Mouse (Mus musculus) MEL-GATA-1-ER (cell line): ENCODE data around the gene Ccdc24.

Source experiments
- DNase-seq: peaks from one replicate; pipeline ENCODE4 v3.0.0-alpha.2; 2012; ENCODE audit warnings: low read depth; ENCODE audit errors: extremely low read depth

Ccdc24 gene

GRCm38 (mm10) chr4:117891738-117892161 is 19.4 kb upstream of the Ccdc24 start, which contains the start of gene Dph2:
TSS of gene Dph2 (minus strand) at chr4:117892032.
- peak; percentile 92 for DNase-seq

DNA sequence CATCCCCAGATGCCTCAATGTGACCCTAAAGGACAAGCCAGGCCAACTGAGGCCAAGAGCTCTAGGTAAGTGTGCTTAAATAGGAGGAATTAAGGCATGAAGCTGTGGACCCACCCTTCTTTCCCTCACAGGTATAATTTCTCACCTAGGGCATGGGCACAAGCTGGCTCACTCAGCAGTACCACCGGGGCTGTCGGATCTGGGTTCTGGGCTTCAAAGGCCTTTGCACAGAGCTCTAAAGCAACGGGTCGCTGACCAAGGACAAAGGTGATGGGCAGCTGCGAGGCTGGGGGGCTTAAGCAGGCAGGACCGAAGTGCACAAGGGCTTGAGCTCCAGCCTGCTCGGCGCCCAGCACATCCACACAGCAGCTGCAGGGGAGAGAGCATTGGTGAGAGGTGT is 18.4 kb upstream of the Ccdc24 start:
- no peak for DNase-seq

- DNase-seq = no peak
Observed at GRCm38 (mm10) chr4:117890031-117890430, 17.7 kb upstream of the Ccdc24 start.

DNA sequence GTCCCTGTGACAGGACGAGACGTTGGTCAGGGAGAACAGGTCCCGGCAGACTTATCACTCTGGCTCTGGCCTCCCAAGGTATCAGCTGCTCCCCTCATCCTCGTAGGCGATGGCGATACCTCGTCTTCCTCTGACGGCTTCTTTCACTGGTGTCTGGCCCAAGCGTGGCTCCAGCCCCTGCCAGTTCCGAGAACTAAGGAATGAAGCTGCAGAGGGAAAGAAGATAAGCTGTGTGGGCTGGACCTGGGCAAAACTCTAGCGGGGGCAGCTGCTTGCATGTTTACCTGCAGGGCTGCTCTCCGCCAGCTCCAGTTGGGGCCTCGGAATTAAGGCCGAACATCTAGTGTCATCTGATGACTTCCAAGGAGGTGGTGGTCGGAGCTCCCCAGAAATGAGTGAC is 17.1 kb upstream of the Ccdc24 start:
- DNase-seq = no peak

- DNase-seq = no peak
Observed at GRCm38 (mm10) chr4:117887920-117888319, 15.6 kb upstream of the Ccdc24 start.

GRCm38 (mm10) chr4:117887133-117887532 is 14.8 kb upstream of the Ccdc24 start, which contains the start of gene Atp6v0b:
TSS of gene Atp6v0b (minus strand) at chr4:117887333.
- DNase-seq = peak; percentile 60

GRCm38 (mm10) chr4:117886644-117887043 is 14.3 kb upstream of the Ccdc24 start:
- DNase-seq = peak; percentile 43

- no peak for DNase-seq
Observed at GRCm38 (mm10) chr4:117885994-117886393, 13.6 kb upstream of the Ccdc24 start.

DNA sequence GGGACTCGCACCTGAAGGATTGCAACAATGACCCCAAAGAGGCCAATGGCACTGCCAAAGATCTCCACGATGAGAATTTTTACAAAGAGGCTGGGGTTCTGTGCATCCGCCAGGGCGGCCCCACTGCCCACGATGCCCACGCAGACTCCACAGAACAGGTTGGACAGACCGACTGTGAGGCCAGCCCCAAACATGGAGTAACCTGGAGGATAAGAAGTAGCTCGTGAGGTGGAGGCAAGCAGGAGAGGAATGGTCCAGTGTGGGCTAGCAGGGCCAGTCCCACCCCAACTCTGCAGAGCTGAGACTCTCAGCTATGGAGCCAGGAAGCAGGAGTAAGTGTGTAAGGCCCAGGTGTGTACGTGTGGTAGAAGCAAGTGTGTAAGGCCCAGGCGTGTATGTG is 12.7 kb upstream of the Ccdc24 start:
- no peak for DNase-seq

GRCm38 (mm10) chr4:117884146-117884545 is 11.8 kb upstream of the Ccdc24 start:
- DNase-seq = no peak

- no peak for DNase-seq
Observed at GRCm38 (mm10) chr4:117882701-117883691, 10.6 kb upstream of the Ccdc24 start, which contains the start of gene B4galt2. TSS of gene B4galt2 (minus strand) at chr4:117883487.

GRCm38 (mm10) chr4:117878703-117879102 is 6.3 kb upstream of the Ccdc24 start:
- no peak for DNase-seq

- DNase-seq = no peak
Observed at GRCm38 (mm10) chr4:117878301-117878700, 5.9 kb upstream of the Ccdc24 start.

DNA sequence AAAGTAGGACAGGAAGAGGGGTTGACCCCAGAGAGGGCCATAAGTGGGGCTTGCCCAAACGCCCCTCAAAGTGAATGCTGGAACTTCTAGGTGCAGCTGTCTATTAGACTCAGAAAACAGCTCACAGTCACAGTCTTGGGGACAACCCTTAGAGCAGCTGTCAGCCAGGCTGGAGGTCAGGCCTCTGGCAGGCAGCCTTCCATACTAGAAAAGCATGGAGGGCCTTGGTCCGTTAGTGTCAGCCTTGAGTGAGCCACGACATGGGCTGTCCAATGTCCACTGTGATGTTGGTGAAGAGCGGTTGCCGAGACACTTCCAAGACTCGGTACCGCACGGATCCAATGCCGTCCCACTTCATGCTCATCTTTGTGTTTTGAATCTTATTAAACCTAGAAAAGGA is 1.3 kb upstream of the Ccdc24 start:
- no peak for DNase-seq

GRCm38 (mm10) chr4:117871787-117872186 is 570 bp downstream of the Ccdc24 start:
- no peak for DNase-seq

DNA sequence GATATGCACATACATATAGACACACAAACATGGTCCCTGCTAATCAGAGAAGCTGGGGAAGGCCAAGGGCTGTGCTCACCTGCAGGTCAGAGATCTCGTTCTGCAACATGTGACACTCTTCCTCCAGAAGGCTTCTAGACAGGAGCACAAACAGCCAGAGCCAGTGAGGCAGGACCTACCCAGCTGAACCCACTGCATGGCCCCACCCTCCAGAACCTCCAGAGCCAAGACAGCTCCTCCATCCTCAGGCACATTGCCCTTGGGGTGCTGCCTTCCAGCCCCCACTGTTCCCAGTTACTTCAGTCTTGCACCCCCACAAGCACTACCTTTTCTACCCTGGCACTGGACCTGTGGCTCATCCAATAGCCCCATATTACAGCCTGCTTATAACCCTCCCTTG is 1.9 kb downstream of the Ccdc24 start:
- DNase-seq = no peak

GRCm38 (mm10) chr4:117869317-117869716 is 3.0 kb downstream of the Ccdc24 start:
- no peak for DNase-seq

- DNase-seq = no peak
Observed at GRCm38 (mm10) chr4:117867823-117868222, 4.5 kb downstream of the Ccdc24 start.

- DNase-seq = no peak
Observed at GRCm38 (mm10) chr4:117867000-117867399, 5.4 kb downstream of the Ccdc24 start.

GRCm38 (mm10) chr4:117866083-117866482 is 6.3 kb downstream of the Ccdc24 start:
- DNase-seq = no peak

DNA sequence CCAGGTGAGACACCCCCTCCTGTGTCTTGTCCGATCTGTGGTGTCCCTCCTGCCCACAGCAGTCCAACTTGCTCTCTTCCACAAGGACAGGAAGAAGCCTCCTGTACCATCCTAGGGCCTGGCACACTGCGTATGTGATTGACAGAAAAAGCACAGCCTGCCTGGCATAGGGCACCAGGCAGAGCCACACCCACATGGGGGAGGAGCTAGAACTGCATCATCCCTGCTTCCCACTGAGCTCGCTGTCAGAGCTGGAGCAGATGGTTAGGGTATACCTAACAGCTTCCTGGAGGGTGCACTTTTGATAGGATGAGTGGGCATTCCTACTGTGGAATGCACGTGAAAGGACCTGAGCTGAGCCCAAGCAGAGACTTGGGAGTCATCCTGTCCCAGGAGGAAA is 9.5 kb downstream of the Ccdc24 start:
- DNase-seq = no peak

GRCm38 (mm10) chr4:117860570-117860969 is 11.8 kb downstream of the Ccdc24 start:
- no peak for DNase-seq

GRCm38 (mm10) chr4:117858794-117859193 is 13.6 kb downstream of the Ccdc24 start:
- DNase-seq = no peak
